Mouse (Mus musculus) CH12.LX (cell line): ENCODE data around the gene Fam160a1. TPM values are rescaled to one million over a fixed set of nuclear protein-coding genes. Genes with fewer than 3 reads are reported as not detected.

Experiments
- DNase-seq: peaks from one replicate; pipeline ENCODE4 v3.0.0-alpha.2; 2013; ENCODE audit errors: extremely low read depth
- H3K27ac ChIP-seq: 2 replicates; pipeline ENCODE4 v1.5.1; 2012; ENCODE audit warnings: low read depth, mild to moderate bottlenecking, control low read depth, moderate library complexity; ENCODE audit not compliant: insufficient read depth
- H3K27me3 ChIP-seq: replicated peaks from 2 replicates; pipeline ENCODE3; 2012; ENCODE audit warnings: inconsistent platforms
- H3K36me3 ChIP-seq, 2 experiments: replicated peaks in 1 of 2; 2 replicates each; pipeline versions ENCODE3 to v1.6.1; 2012; ENCODE audit warnings: inconsistent platforms in 1 of 2, low read length in 1 of 2, mild to moderate bottlenecking in 1 of 2, mixed read lengths in 1 of 2, moderate library complexity in 1 of 2; ENCODE audit not compliant: control insufficient read depth in 1 of 2, insufficient read depth in 1 of 2
- H3K4me1 ChIP-seq, 2 experiments: 2 replicates each; pipeline ENCODE4 v1.6.1; 2012; ENCODE audit warnings: inconsistent platforms in 1 of 2, moderate library complexity in 1 of 2; ENCODE audit not compliant: insufficient read depth in 2 of 2, control insufficient read depth in 1 of 2
- H3K4me2 ChIP-seq: 2 replicates; pipeline ENCODE4 v1.6.1; 2012; ENCODE audit warnings: low read depth, mild to moderate bottlenecking, control low read depth; ENCODE audit not compliant: poor library complexity, insufficient read depth, severe bottlenecking
- H3K4me3 ChIP-seq, 3 experiments: fragments of 150-350 bp in 1 of 3; sonication (generic) in 1 of 3; replicated peaks in 1 of 3; 2 replicates each; pipeline versions ENCODE3 to v1.5.1; 2011 to 2012; ENCODE audit warnings: low read depth in 2 of 3, low read length in 2 of 3, mild to moderate bottlenecking in 2 of 3, moderate library complexity in 2 of 3, control low read depth in 1 of 3, improper control_type of control experiment in 1 of 3, inconsistent platforms in 1 of 3, mixed read lengths in 1 of 3; ENCODE audit not compliant: poor library complexity in 1 of 3
- H3K79me2 ChIP-seq: replicated peaks from 2 replicates; pipeline ENCODE4 v1.6.1; 2012; ENCODE audit warnings: mild to moderate bottlenecking, moderate library complexity; ENCODE audit not compliant: control insufficient read depth, poor library complexity, insufficient read depth, severe bottlenecking; ENCODE audit errors: extremely low read depth
- H3K9ac ChIP-seq: 2 replicates; pipeline ENCODE4 v1.6.1; 2012; ENCODE audit warnings: low read depth, mild to moderate bottlenecking, control low read depth, moderate library complexity; ENCODE audit not compliant: insufficient read depth
- H3K9me3 ChIP-seq: replicated peaks from 2 replicates; pipeline ENCODE3; 2012; ENCODE audit warnings: low read length, inconsistent platforms, mixed read lengths
- BHLHE40 ChIP-seq: IDR thresholded peaks from 2 replicates; pipeline ENCODE4 v1.6.1; 2011; ENCODE audit warnings: mild to moderate bottlenecking, low read depth, low read length, improper control_type of control experiment
- CTCF ChIP-seq, 2 experiments: IDR thresholded peaks in 1 of 2; conservative IDR thresholded peaks in 1 of 2; 2 replicates each; pipeline ENCODE4 v1.5.1; 2011 to 2012; ENCODE audit warnings: low read depth in 2 of 2, low read length in 2 of 2, improper control_type of control experiment in 1 of 2, inconsistent platforms in 1 of 2, mild to moderate bottlenecking in 1 of 2, moderate library complexity in 1 of 2
- ELF1 ChIP-seq: IDR thresholded peaks from 2 replicates; pipeline ENCODE4 v1.6.1; 2014; ENCODE audit warnings: low read depth, mild to moderate bottlenecking, inconsistent platforms, low read length, improper control_type of control experiment
- EP300 ChIP-seq: IDR thresholded peaks from 2 replicates; pipeline ENCODE4 v1.6.1; 2011; ENCODE audit warnings: low read length, improper control_type of control experiment
- ETS1 ChIP-seq: conservative IDR thresholded peaks from 2 replicates; pipeline ENCODE4 v1.6.1; 2012; ENCODE audit warnings: low read depth, mild to moderate bottlenecking, inconsistent platforms, low read length, improper control_type of control experiment, moderate library complexity
- GABPA ChIP-seq: IDR thresholded peaks from 2 replicates; pipeline ENCODE4 v1.6.1; 2012; ENCODE audit warnings: low read depth, low read length, improper control_type of control experiment, inconsistent platforms; ENCODE audit not compliant: insufficient replicate concordance
- IRF4 ChIP-seq: IDR thresholded peaks from 2 replicates; pipeline ENCODE4 v1.6.1; 2014; ENCODE audit warnings: low read depth, mild to moderate bottlenecking, inconsistent platforms, low read length, improper control_type of control experiment
- JUN ChIP-seq: IDR thresholded peaks from 2 replicates; pipeline ENCODE4 v1.6.1; 2011; ENCODE audit warnings: low read depth, mild to moderate bottlenecking, low read length, improper control_type of control experiment, moderate library complexity; ENCODE audit not compliant: insufficient read depth
- JUND ChIP-seq: conservative IDR thresholded peaks from 2 replicates; pipeline ENCODE4 v1.6.1; 2011; ENCODE audit warnings: low read depth, low read length, improper control_type of control experiment
- KAT2A ChIP-seq: IDR thresholded peaks from 2 replicates; pipeline ENCODE4 v1.6.1; 2012; ENCODE audit warnings: low read length, improper control_type of control experiment, inconsistent platforms; ENCODE audit not compliant: insufficient replicate concordance
- MAFK ChIP-seq: IDR thresholded peaks from 2 replicates; pipeline ENCODE4 v1.6.1; 2011; ENCODE audit warnings: low read length, improper control_type of control experiment; ENCODE audit not compliant: insufficient replicate concordance
- MAX ChIP-seq: IDR thresholded peaks from 2 replicates; pipeline ENCODE4 v1.6.1; 2011; ENCODE audit warnings: low read length, improper control_type of control experiment
- NELFE ChIP-seq: IDR thresholded peaks from 2 replicates; pipeline ENCODE4 v1.6.1; 2011; ENCODE audit warnings: low read depth, low read length, improper control_type of control experiment
- PAX5 ChIP-seq: IDR thresholded peaks from 2 replicates; pipeline ENCODE4 v1.6.1; 2012; ENCODE audit warnings: low read length, inconsistent platforms, mixed read lengths
- POLR2AphosphoS2 ChIP-seq: IDR thresholded peaks from 2 replicates; pipeline ENCODE4 v1.6.1; 2011; ENCODE audit warnings: low read depth, low read length, improper control_type of control experiment
- RCOR1 ChIP-seq: conservative IDR thresholded peaks from 2 replicates; pipeline ENCODE4 v1.6.1; 2012; ENCODE audit warnings: low read depth, mild to moderate bottlenecking, inconsistent platforms, low read length, improper control_type of control experiment
- USF2 ChIP-seq: conservative IDR thresholded peaks from 2 replicates; pipeline ENCODE4 v1.6.1; 2011; ENCODE audit warnings: low read depth, low read length, improper control_type of control experiment
- ZMIZ1 ChIP-seq: IDR thresholded peaks from 2 replicates; pipeline ENCODE4 v1.6.1; 2012; ENCODE audit warnings: low read depth, mild to moderate bottlenecking, inconsistent platforms, low read length, improper control_type of control experiment
- ZNF384 ChIP-seq: IDR thresholded peaks from 2 replicates; pipeline ENCODE4 v1.6.1; 2012; ENCODE audit warnings: low read depth, low read length, improper control_type of control experiment, inconsistent platforms
- dilution Hi-C: fragments of 300-500 bp; cut with MboI; formaldehyde crosslinking; loops from 2 replicates; pipeline ENCODE4 v1.14.3; 2020; ENCODE audit warnings: low sequenced_read_pairs; ENCODE audit not compliant: extremely low pct_unique_long_range_greater_than_20kb, extremely low pct_ligation_motif_present
- in situ Hi-C: fragments of 300-500 bp; cut with MboI; formaldehyde crosslinking; loops from 3 replicates; pipeline ENCODE4 v1.14.3; 2019; ENCODE audit warnings: low sequenced_read_pairs, low pct_ligation_motif_present, low pct_unique_long_range_greater_than_20kb, mixed read lengths
- polyA plus RNA-seq: library from polyadenylated mRNA; unstranded; fragments of >175 nt; gene quantifications from 2 replicates; pipeline ENCODE4 v1.2.1, GENCODE M21; 2012; ENCODE audit warnings: low read depth; ENCODE audit not compliant: insufficient read length
- total RNA-seq, 2 experiments: library from RNA; depleted of rRNA; stranded (reverse); fragments of 300-350 nt in 1 of 2; fragments of >200 nt in 1 of 2; gene quantifications; 2 replicates each; pipeline ENCODE4 v1.2.3; 2012 to 2014

Fam160a1 gene
- total and polyA plus RNA-seq, 3 experiments, result 0.17 to 0.41 (median 0.20) TPM

DNA sequence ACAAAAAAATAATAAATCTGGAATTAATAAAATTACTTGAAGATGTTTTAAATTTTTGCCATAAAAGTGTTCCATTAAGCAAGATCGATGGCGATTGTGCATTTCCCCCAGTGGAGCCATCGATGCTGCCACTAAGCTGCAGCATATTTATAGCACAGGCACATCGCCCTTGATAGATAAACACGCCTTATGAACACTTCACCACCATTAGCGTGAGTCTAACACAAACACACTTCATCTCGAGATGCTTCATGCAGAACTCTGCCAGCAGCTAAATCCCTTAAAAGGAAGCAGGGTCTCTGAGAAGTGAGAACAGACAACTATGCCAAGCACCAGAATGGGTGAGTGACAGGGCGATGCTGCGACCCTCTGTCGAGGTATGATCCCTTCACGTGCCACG lies 150.4 kb downstream of the Fam160a1 start:
- in situ Hi-C loops (no loop called here), dilution Hi-C loops (no loop called here)
- H3K9ac ChIP-seq, result no peak overlapping the region
- TF ChIP-seq ETS1 (no peak), NELFE (no peak), GABPA (no peak), PAX5 (no peak), CTCF (conservative IDR thresholded peaks at IDR 0.05 in 1 of 2, IDR thresholded peaks at IDR 0.05 in 1 of 2; ENCODE audit: low read depth in 2 of 2, low read length in 2 of 2) (no peak), ELF1 (no peak), IRF4 (no peak), JUN (no peak), ZNF384 (no peak), BHLHE40 (no peak), ZMIZ1 (no peak), JUND (no peak), MAX (no peak), EP300 (no peak), KAT2A (no peak), USF2 (no peak), POLR2AphosphoS2 (no peak), MAFK (no peak), RCOR1 (no peak)
- no peak overlapping the region for H3K27ac ChIP-seq
- H3K4me3 ChIP-seq, result no peak overlapping the region
- no peaks in the 10 kb centered on the region for H3K36me3 ChIP-seq
- no peaks in the 10 kb centered on the region for H3K9me3 ChIP-seq
- H3K4me2 ChIP-seq, result no peak overlapping the region
- DNase-seq, result no peak
- H3K4me1 ChIP-seq, result no peaks in the 10 kb centered on the region; a peak in 1 of 4 replicates
- no peaks in the 10 kb centered on the region for H3K27me3 ChIP-seq
- H3K79me2 ChIP-seq, result no peaks in the 10 kb centered on the region

DNA sequence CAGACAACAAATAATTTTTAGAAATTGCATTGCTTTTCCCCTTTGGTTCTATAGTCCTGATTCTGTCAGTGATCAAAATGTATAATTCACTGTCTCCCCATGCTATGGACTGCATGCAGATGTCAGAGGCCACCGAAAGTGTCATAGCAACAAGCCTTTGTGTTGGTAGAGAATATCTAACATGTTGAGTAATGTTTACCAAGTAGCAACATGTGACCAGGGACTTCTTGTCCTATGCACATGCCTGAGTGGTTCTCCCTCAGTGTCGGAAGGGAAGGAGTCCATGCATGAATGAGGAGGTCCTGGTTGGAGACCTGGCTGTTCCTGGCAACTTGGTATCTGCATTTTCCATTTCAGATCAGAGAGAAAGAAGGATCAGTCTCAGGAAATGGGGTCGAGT lies 150.9 kb downstream of the Fam160a1 start:
- dilution Hi-C loops (no loop called here), in situ Hi-C loops (no loop called here)
- H3K36me3 ChIP-seq, result no peaks in the 10 kb centered on the region
- no peaks in the 10 kb centered on the region for H3K9me3 ChIP-seq
- H3K4me2 ChIP-seq, result no peak overlapping the region
- no peak overlapping the region for H3K9ac ChIP-seq
- no peak overlapping the region for H3K27ac ChIP-seq
- DNase-seq, result no peak
- no peak overlapping the region for H3K4me3 ChIP-seq
- H3K79me2 ChIP-seq, result no peaks in the 10 kb centered on the region
- no peaks in the 10 kb centered on the region for H3K27me3 ChIP-seq
- H3K4me1 ChIP-seq, result no peaks in the 10 kb centered on the region; a peak in 1 of 4 replicates
- no peak for TF ChIP-seq RCOR1
- TF ChIP-seq POLR2AphosphoS2, result no peak
